Mouse (Mus musculus) MEL-GATA-1-ER (cell line): ENCODE measurements around the gene B020004J07Rik.
"Not testable (repeated sequence)": the region's sequence is repeated elsewhere in the genome, so short reads cannot be mapped to it uniquely, and the experiment has no call there.

Experiments
- DNase-seq: peaks from one replicate; pipeline ENCODE4 v3.0.0-alpha.2; 2012; ENCODE audit warnings: low read depth; ENCODE audit errors: extremely low read depth

B020004J07Rik gene

GRCm38 (mm10) chr4:101843923-101844322, at the start of gene B020004J07Rik:
TSS of gene B020004J07Rik (minus strand) at chr4:101844023.
- not testable (repeated sequence) for DNase-seq

GRCm38 (mm10) chr4:101889377-101889776, 45.6 kb upstream of the B020004J07Rik start:
- no peak for DNase-seq

GRCm38 (mm10) chr4:101883641-101884040, 39.8 kb upstream of the B020004J07Rik start:
- no peak for DNase-seq

- DNase-seq: not testable (repeated sequence)
These were observed 31.9 kb upstream of the B020004J07Rik start for GRCm38 (mm10) chr4:101875687-101876086.

- not testable (repeated sequence) for DNase-seq
These were observed 28.2 kb upstream of the B020004J07Rik start for GRCm38 (mm10) chr4:101872031-101872430.

GRCm38 (mm10) chr4:101862289-101862688, 18.5 kb upstream of the B020004J07Rik start:
- DNase-seq: no peak

- DNase-seq: no peak
These were observed 17.1 kb upstream of the B020004J07Rik start for GRCm38 (mm10) chr4:101860873-101861272.

- DNase-seq: no peak
These were observed 7.1 kb upstream of the B020004J07Rik start for GRCm38 (mm10) chr4:101850908-101851307.
